Mouse (Mus musculus) CD4-positive, CD25-positive, alpha-beta regulatory T cell, adult 4 months (primary cell): ENCODE measurements around the gene Saa3. TPM values are rescaled to one million over a fixed set of nuclear protein-coding genes. Genes with fewer than 3 reads are reported as not detected.
A peak's percentile ranks its signal among the peaks of the same experiment; 100 is the strongest.
"Not testable (repeated sequence)": the region's sequence is repeated elsewhere in the genome, so short reads cannot be mapped to it uniquely, and the experiment has no call there.

ENCODE experiments used
- ATAC-seq: one replicate; pipeline ENCODE4 v1.8.0; 2017
- polyA plus RNA-seq, 2 experiments: library from polyadenylated mRNA; unstranded; fragments of 100-300 nt; shearing (Covaris generic); gene quantifications; one replicate each; pipeline ENCODE4 v1.2.1; 2017

Gene Saa3
- not detected for polyA plus RNA-seq

GRCm38 (mm10) chr7:46715600-46715999 is at the start of gene Saa3:
Saa3 (minus strand) TSS chr7:46715700.
- ATAC-seq = no peak

GRCm38 (mm10) chr7:46764672-46765071 is 49.2 kb upstream of the Saa3 start:
- no peak for ATAC-seq

GRCm38 (mm10) chr7:46762601-46763000 is 47.1 kb upstream of the Saa3 start:
- ATAC-seq = no peak

GRCm38 (mm10) chr7:46761049-46761795 is 45.7 kb upstream of the Saa3 start:
- no peak for ATAC-seq

GRCm38 (mm10) chr7:46751490-46751889 is 36.0 kb upstream of the Saa3 start, which contains the start of gene Saa2:
Saa2 (plus strand) TSS chr7:46751790.
- ATAC-seq = no peak

- ATAC-seq = no peak
Measured at GRCm38 (mm10) chr7:46748459-46748858, 33.0 kb upstream of the Saa3 start.

GRCm38 (mm10) chr7:46746381-46746780 is 30.9 kb upstream of the Saa3 start:
- ATAC-seq = no peak

GRCm38 (mm10) chr7:46745816-46746215 is 30.3 kb upstream of the Saa3 start:
- no peak for ATAC-seq

- ATAC-seq = not testable (repeated sequence)
Measured at GRCm38 (mm10) chr7:46742880-46743279, 27.4 kb upstream of the Saa3 start, which contains the start of gene Saa1. Saa1 (minus strand) TSS chr7:46742980.

GRCm38 (mm10) chr7:46740041-46740440 is 24.5 kb upstream of the Saa3 start:
- not testable (repeated sequence) for ATAC-seq

- no peak for ATAC-seq
Measured at GRCm38 (mm10) chr7:46738561-46739460, 23.3 kb upstream of the Saa3 start.

GRCm38 (mm10) chr7:46734983-46735382 is 19.5 kb upstream of the Saa3 start:
- no peak for ATAC-seq

- ATAC-seq = no peak
Measured at GRCm38 (mm10) chr7:46732458-46732857, 17.0 kb upstream of the Saa3 start, which contains the start of gene Saa4. Saa4 (minus strand) TSS chr7:46732603.

- ATAC-seq = no peak
Measured at GRCm38 (mm10) chr7:46727584-46727983, 12.1 kb upstream of the Saa3 start.

GRCm38 (mm10) chr7:46724396-46724795 is 8.9 kb upstream of the Saa3 start:
- ATAC-seq = no peak

- no peak for ATAC-seq
Measured at GRCm38 (mm10) chr7:46723849-46724248, 8.3 kb upstream of the Saa3 start.

- ATAC-seq = no peak
Measured at GRCm38 (mm10) chr7:46723354-46723753, 7.9 kb upstream of the Saa3 start.

GRCm38 (mm10) chr7:46720460-46720859 is 5.0 kb upstream of the Saa3 start:
- ATAC-seq = no peak

- ATAC-seq = no peak
Measured at GRCm38 (mm10) chr7:46719526-46719925, 4.0 kb upstream of the Saa3 start.

GRCm38 (mm10) chr7:46718591-46719270 is 3.2 kb upstream of the Saa3 start:
- ATAC-seq = no peak

- no peak for ATAC-seq
Measured at GRCm38 (mm10) chr7:46716897-46717296, 1.4 kb upstream of the Saa3 start.

GRCm38 (mm10) chr7:46714518-46714917 is 982 bp downstream of the Saa3 start:
- ATAC-seq = peak; percentile 40

GRCm38 (mm10) chr7:46712250-46712649 is 3.2 kb downstream of the Saa3 start:
- ATAC-seq = no peak
